Mouse (Mus musculus): ENCODE measurements around the gene Dzip1l.

DNA sequence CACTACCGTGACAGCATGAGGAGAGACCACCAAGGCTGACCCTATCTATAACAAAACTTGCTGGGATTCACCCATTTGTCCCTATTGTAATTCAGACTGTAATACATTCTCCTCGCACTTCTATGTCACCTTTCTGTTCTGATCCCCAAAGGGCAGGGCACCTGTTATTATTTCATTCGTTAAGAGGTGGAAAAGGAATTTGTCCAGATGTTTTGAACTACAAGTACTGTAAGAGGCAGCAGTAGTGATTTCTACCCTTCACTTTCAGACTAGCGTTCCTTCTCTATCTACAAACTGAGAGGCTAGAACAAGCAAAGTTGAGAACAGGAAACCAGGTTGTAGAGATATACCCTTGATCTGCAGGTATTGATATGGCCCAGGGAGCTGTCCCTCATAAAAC is 81.0 kb downstream of the Dzip1l start:
- TF ChIP-seq CTCF (IDR thresholded peaks at IDR 0.05; ENCODE audit: extremely low read depth, insufficient read length, insufficient replicate concordance, low read depth, low read length) (no peak), POLR2A (IDR thresholded peaks at IDR 0.05; ENCODE audit: low read depth, low read length) (no peak)
